Mouse (Mus musculus): ENCODE results near the gene Gpr19.
A peak's percentile ranks its signal among the peaks of the same experiment; 100 is the strongest.

Gpr19 gene

GRCm38 (mm10) chr6:134847550-134847949, 50.8 kb downstream of the Gpr19 start:
- DNase-seq = no peak

GRCm38 (mm10) chr6:134846308-134846707, 52.1 kb downstream of the Gpr19 start:
- no peak for DNase-seq

GRCm38 (mm10) chr6:134845726-134846125, 52.7 kb downstream of the Gpr19 start:
- DNase-seq = no peak

- DNase-seq = no peak
Observed at GRCm38 (mm10) chr6:134840346-134840745, 58.0 kb downstream of the Gpr19 start.

GRCm38 (mm10) chr6:134838111-134838510, 60.3 kb downstream of the Gpr19 start:
- DNase-seq = no peak

GRCm38 (mm10) chr6:134834585-134835251, 63.7 kb downstream of the Gpr19 start:
- no peak for DNase-seq

GRCm38 (mm10) chr6:134830776-134831175, 67.6 kb downstream of the Gpr19 start:
- no peak for DNase-seq

- DNase-seq = peak; percentile 100
Observed at GRCm38 (mm10) chr6:134829786-134830700, 68.3 kb downstream of the Gpr19 start, which contains the start of gene Crebl2. Crebl2 (plus strand) TSS chr6:134830154.

GRCm38 (mm10) chr6:134822844-134823243, 75.5 kb downstream of the Gpr19 start:
- DNase-seq = peak in 1 of 2 experiments; percentile 28

- DNase-seq = no peak
Observed at GRCm38 (mm10) chr6:134820411-134820810, 78.0 kb downstream of the Gpr19 start.

- no peak for DNase-seq
Observed at GRCm38 (mm10) chr6:134819741-134820140, 78.6 kb downstream of the Gpr19 start.

Measured in lung, postnatal 4 days (tissue).